Comparison of ENCODE assay signal across 8 mouse cellular contexts in the genomic region with DNA sequence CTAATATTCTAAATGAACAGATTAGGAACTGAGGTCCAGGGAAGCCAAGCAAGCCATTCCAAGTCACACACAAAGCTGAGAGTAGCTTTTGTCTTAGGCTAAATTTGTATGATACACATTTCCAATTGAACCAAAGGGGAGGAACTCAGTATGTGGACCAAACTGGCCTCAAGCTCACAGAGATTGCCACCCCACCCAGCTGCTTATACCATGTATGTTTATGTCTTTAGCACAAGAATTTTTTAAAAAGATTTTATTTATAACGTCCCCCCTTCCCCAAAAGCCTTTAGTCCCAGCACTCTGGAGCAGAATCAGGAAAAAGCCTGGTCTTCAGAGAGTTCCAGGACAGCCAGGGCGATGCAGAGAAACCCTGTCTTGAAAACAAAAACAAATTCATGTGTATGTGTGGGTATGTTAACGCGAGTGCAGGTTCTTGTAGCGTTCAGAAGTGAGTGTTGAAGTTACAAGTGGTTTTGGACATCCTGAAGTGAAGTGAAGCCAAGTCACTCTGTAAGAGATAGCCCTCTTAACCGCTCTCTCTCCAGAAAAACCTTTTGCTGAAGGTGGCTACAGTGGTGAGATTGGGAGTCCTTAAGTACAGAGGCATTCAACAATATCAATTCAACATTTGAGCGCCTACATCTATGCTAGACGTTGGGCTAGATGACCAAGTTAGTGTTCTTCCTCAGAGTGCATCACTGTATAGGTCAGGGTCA. TPM values are rescaled to one million over a fixed set of nuclear protein-coding genes. Genes with fewer than 3 reads are reported as not detected.
DNase-seq lines count a peak whose midpoint lies in the region; ATAC-seq lines count a peak whose summit lies in the region.

No protein-coding gene starts in this region.

- H3K4me1 ChIP-seq in neural tube, embryonic 11.5 days (ENCODE audit: control insufficient read depth, insufficient read depth, low read length): 0 out of 2 replicates have a peak, but pooled peaks cover 8% of the 10 kb centered on the region
- peaks cover 8% of the 10 kb centered on the region for H3K4me1 ChIP-seq in limb, embryonic 15.5 days
- H3K4me1 ChIP-seq in stomach, embryonic 14.5 days (ENCODE audit: control insufficient read depth, insufficient read depth, low read length): 0 out of 2 replicates have a peak, but pooled peaks cover 9% of the 10 kb centered on the region

- H3K4me3 ChIP-seq in neural tube, embryonic 11.5 days (ENCODE audit: low read depth, low read length): peak overlapping the region; percentile 75
- peak overlapping the region; percentile 99 for H3K4me3 ChIP-seq in limb, embryonic 15.5 days
- H3K4me3 ChIP-seq in stomach, embryonic 14.5 days (ENCODE audit: low read depth, low read length): peak overlapping the region; percentile 98

- DNase-seq in neural tube, embryonic 11.5 days (ENCODE audit: low spot score): no peak
- DNase-seq in neural tube, embryonic 10.5 days (ENCODE audit: extremely low spot score, low spot score): no peak
- DNase-seq in kidney, postnatal 25 days: no peak
- DNase-seq in thymus, postnatal 10 days (ENCODE audit: low spot score in 2 of 2): no peak
- no peak for DNase-seq in layer of hippocampus, postnatal 14 days (ENCODE audit: low spot score in 2 of 2)

- H3K4me2 ChIP-seq in neural tube, embryonic 11.5 days (ENCODE audit: low read depth): peak overlapping the region; percentile 85
- H3K4me2 ChIP-seq in limb, embryonic 15.5 days: peak overlapping the region; percentile 83
- peak overlapping the region; percentile 79 for H3K4me2 ChIP-seq in stomach, embryonic 14.5 days (replicated peaks; ENCODE audit: low read depth, low read length)

- H3K27ac ChIP-seq in neural tube, embryonic 11.5 days (ENCODE audit: low read depth, low read length): peak overlapping the region; percentile 93
- no peak overlapping the region; the same call in 1 of the 2 replicates for H3K27ac ChIP-seq in limb, embryonic 15.5 days
- H3K27ac ChIP-seq in stomach, embryonic 14.5 days (ENCODE audit: low read length): peak overlapping the region; percentile 87; the same call in 1 of the 2 replicates

- H3K36me3 ChIP-seq in neural tube, embryonic 11.5 days (ENCODE audit: control insufficient read depth, insufficient read depth, low read length): no peaks in the 10 kb centered on the region
- H3K36me3 ChIP-seq in limb, embryonic 15.5 days: no peaks in the 10 kb centered on the region
- no peaks in the 10 kb centered on the region for H3K36me3 ChIP-seq in stomach, embryonic 14.5 days (ENCODE audit: control insufficient read depth, insufficient read depth, low read length)

- H3K9ac ChIP-seq in neural tube, embryonic 11.5 days (ENCODE audit: low read length): peak overlapping the region; percentile 95
- H3K9ac ChIP-seq in limb, embryonic 15.5 days: peak overlapping the region; percentile 97
- peak overlapping the region; percentile 97 for H3K9ac ChIP-seq in stomach, embryonic 14.5 days (replicated peaks; ENCODE audit: low read depth, low read length)

- no peaks in the 10 kb centered on the region for H3K9me3 ChIP-seq in neural tube, embryonic 11.5 days (ENCODE audit: control insufficient read depth, low read length)
- no peaks in the 10 kb centered on the region for H3K9me3 ChIP-seq in limb, embryonic 15.5 days
- no peaks in the 10 kb centered on the region for H3K9me3 ChIP-seq in stomach, embryonic 14.5 days (ENCODE audit: control insufficient read depth, low read depth, low read length)

- H3K27me3 ChIP-seq in neural tube, embryonic 11.5 days (ENCODE audit: control insufficient read depth, insufficient read depth, low read length): no peaks in the 10 kb centered on the region
- H3K27me3 ChIP-seq in limb, embryonic 15.5 days: no peaks in the 10 kb centered on the region
- H3K27me3 ChIP-seq in stomach, embryonic 14.5 days (ENCODE audit: control insufficient read depth, insufficient read depth, low read length): no peaks in the 10 kb centered on the region

- 44% methylated on average over 8 of the region's 8 CpGs for WGBS in neural tube, embryonic 11.5 days
- 37% methylated on average over 8 of the region's 8 CpGs for WGBS in limb, embryonic 15.5 days
- 34% methylated on average over 8 of the region's 8 CpGs for WGBS in stomach, embryonic 14.5 days

- ATAC-seq in neural tube, embryonic 11.5 days (ENCODE audit: insufficient read depth, low FRiP score, low TSS enrichment): no peak
- peak; percentile 35 for ATAC-seq in erythroid progenitor cell, adult 5-6 weeks (replicated peaks; ENCODE audit: low FRiP score, poor library complexity, severe bottlenecking)
- peak; percentile 44; the same call in 1 of the 2 replicates for ATAC-seq in limb, embryonic 15.5 days (ENCODE audit: insufficient number of reproducible peaks, low FRiP score, low TSS enrichment, low read depth)
- no peak for ATAC-seq in stomach, embryonic 14.5 days (ENCODE audit: insufficient number of reproducible peaks, insufficient read depth, low FRiP score, low read depth)

RNA-seq across cellular contexts. Expression of a gene that starts 0.9 kb away (rescaled TPM):
- polyA plus RNA-seq in neural tube, embryonic 11.5 days (2014; fragmentation: Nextera tagmentation; extraction: Ambion mirVana): 37.6 and 38.2 TPM in 2 replicates
- 454 and 527 TPM in 2 replicates for total RNA-seq in erythroid progenitor cell, adult 5-6 weeks (2015; ENCODE audit: low replicate concordance)
- 839 and 902 TPM in 2 replicates for total RNA-seq in erythroid progenitor cell, adult 5-6 weeks (2017; ENCODE audit: low replicate concordance)
- 16.9 and 19.0 TPM in 2 replicates for polyA plus RNA-seq in limb, embryonic 15.5 days (2015; fragmentation: Nextera tagmentation; extraction: Ambion mirVana)
- 30.7 and 32.5 TPM in 2 replicates for polyA plus RNA-seq in stomach, embryonic 14.5 days (2014; fragmentation: Nextera tagmentation; extraction: Ambion mirVana)
- 100 to 1,000 TPM; 112 to 128 TPM for total RNA-seq in layer of hippocampus, postnatal 14 days (2021)

Comparison
In these comparisons a context has a peak if more than half of its experiments do, and no peak if none do; other contexts are left out.
1. ATAC-seq: peak in erythroid progenitor cell, adult 5-6 weeks (single experiment) and limb, embryonic 15.5 days (single experiment); none in neural tube, embryonic 11.5 days (single experiment) and stomach, embryonic 14.5 days (single experiment).
2. Peak in every context shown above with its lines, with median percentiles within 50 percentile points of each other: H3K4me2 ChIP-seq, H3K4me3 ChIP-seq and H3K9ac ChIP-seq.